Mouse (Mus musculus) embryonic facial prominence, embryonic 10.5 days (tissue): ENCODE measurements at regions not wholly inside any gene's neighbourhood (a gene's known extent, or its start where the extent isn't known, plus 50 kb on each side); places are given as distances from the start of the nearest gene placed in this dataset.

Source experiments
- DNase-seq: peaks from one replicate; pipeline ENCODE4 v3.0.0-alpha.2; 2017; ENCODE audit warnings: low spot score
- H3K27ac ChIP-seq: fragments of 300-500 bp; sonication (generic); replicated peaks from 2 replicates; pipeline ENCODE4 v1.5.1; 2016; ENCODE audit warnings: mild to moderate bottlenecking
- H3K27me3 ChIP-seq: fragments of 300-500 bp; sonication (generic); replicated peaks from 2 replicates; pipeline ENCODE4 v1.6.1; 2016; ENCODE audit warnings: low read depth, mild to moderate bottlenecking; ENCODE audit not compliant: poor library complexity, severe bottlenecking
- H3K36me3 ChIP-seq: fragments of 300-500 bp; sonication (generic); replicated peaks from 2 replicates; pipeline ENCODE4 v1.6.1; 2016; ENCODE audit warnings: mild to moderate bottlenecking, moderate library complexity
- H3K4me1 ChIP-seq: fragments of 300-500 bp; sonication (generic); 2 replicates; pipeline ENCODE4 v1.6.1; 2016
- H3K4me3 ChIP-seq: fragments of 300-500 bp; sonication (generic); 2 replicates; pipeline ENCODE4 v1.5.1; 2016; ENCODE audit warnings: mild to moderate bottlenecking, moderate library complexity
- H3K9me3 ChIP-seq: fragments of 300-500 bp; sonication (generic); 2 replicates; pipeline ENCODE4 v1.6.1; 2016; ENCODE audit warnings: mild to moderate bottlenecking
- whole genome bisulfite sequencing: fragments of 180-500 bp; shearing (Covaris S2); methylation state at CpG from one replicate; pipeline ENCODE4 v1.1.7; 2016; 5-methylcytosine and 5-hydroxymethylcytosine counted together

DNA sequence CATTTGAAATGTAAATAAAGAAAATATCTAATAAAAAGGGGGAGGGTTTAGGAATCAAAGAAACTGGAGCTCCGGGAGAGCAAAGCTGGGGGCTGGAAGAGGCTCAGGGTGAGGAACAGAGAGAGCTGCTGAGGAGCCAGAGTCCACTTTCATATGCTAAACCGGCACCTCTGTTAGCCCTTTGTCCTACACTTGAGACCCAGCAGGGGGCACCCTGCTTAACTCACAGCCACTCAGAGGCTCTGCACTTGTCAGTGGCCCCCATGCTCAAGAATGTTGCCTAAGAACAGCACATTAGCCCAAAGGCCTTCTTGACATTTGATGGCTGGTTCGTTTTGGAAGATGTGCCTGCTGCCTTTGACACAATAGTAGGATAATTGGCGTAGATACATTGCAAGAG is 71.5 kb upstream of the Phactr1 start:
- no peak overlapping the region for H3K27ac ChIP-seq
- H3K4me1 ChIP-seq = no peaks in the 10 kb centered on the region
- 26% methylated on average over 4 of the region's 4 CpGs for WGBS
- H3K9me3 ChIP-seq = no peaks in the 10 kb centered on the region
- no peak overlapping the region for H3K4me3 ChIP-seq
- no peaks in the 10 kb centered on the region for H3K36me3 ChIP-seq
- H3K27me3 ChIP-seq = no peaks in the 10 kb centered on the region
- peak; percentile 42 for DNase-seq

DNA sequence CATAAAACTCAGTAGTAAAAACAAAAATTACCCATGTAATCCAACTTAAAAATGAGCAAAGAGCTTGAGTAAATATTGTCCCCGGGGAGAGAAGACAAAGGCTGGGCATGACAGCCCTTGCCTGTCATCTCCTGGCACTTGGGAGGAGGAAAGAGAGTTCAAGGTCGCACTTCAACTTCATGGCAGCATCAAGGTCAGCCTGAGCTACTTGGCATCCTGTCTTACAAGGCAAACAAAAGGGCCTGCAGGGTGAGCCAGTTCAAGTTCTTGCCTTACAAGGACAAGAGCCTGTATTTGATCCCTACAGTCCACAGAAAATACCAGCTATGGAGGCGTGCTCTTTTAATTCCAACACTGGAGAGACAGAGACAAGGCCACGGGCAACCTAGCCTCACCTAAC is 67.1 kb upstream of the Phactr1 start:
- H3K36me3 ChIP-seq = no peaks in the 10 kb centered on the region
- no peak overlapping the region for H3K27ac ChIP-seq
- H3K27me3 ChIP-seq = no peaks in the 10 kb centered on the region
- no peaks in the 10 kb centered on the region for H3K9me3 ChIP-seq
- no peak overlapping the region for H3K4me3 ChIP-seq
- no peak for DNase-seq
- WGBS = 85% methylated on average over 4 of the region's 4 CpGs
- 0 out of 2 replicates have a peak, but pooled peaks cover 2% of the 10 kb centered on the region for H3K4me1 ChIP-seq

DNA sequence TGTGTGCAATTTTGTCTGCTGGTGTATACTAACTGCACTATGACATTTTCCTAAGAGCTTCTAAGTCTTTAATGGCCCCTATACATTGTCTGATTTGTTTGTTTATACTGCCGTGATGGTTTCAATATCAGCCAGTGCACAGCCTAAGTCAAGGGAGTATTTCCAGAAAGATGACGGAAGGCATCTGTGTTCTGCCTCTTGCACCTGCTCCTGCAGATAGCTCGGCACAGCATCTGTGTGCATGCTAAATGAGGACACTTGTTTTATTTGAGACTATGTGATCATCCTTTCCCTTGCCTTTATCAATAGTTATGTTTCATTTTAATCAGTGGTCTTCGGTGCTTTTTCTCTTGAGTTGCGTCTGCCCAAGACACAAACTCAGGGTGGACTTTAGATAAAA is 64.6 kb upstream of the Phactr1 start:
- 91% methylated on average over 5 of the region's 5 CpGs for WGBS
- Histone ChIP-seq H3K36me3 (no peaks in the 10 kb centered on the region), H3K9me3 (no peaks in the 10 kb centered on the region), H3K27me3 (no peaks in the 10 kb centered on the region), H3K27ac (no peak overlapping the region), H3K4me1 (0 out of 2 replicates have a peak, but pooled peaks cover 2% of the 10 kb centered on the region), H3K4me3 (no peak overlapping the region)
- DNase-seq = no peak

DNA sequence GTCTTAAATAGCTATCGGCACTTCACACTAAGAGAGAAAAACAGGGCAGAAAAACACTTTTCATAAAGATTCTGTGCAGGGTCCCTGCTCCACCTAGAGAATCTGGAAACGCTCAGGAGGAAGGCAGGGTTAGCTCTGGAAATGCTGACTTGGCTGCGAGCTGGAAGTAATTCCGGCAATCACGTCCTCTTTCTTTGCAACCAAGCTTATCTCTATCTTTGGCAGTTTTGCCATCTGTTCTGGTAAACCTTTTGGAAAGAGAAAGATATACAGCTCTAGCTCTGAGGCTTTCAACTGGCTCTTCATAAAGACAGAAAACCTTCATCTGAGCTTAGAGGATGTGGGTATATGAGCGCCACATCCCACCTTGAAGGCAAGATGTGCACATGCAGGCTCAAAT is 63.2 kb upstream of the Phactr1 start:
- DNase-seq = no peak
- Histone ChIP-seq H3K4me3 (no peak overlapping the region), H3K9me3 (no peaks in the 10 kb centered on the region), H3K27me3 (no peaks in the 10 kb centered on the region), H3K36me3 (no peaks in the 10 kb centered on the region), H3K4me1 (0 out of 2 replicates have a peak, but pooled peaks cover 2% of the 10 kb centered on the region), H3K27ac (no peak overlapping the region)
- 90% methylated on average over 6 of the region's 6 CpGs for WGBS

GRCm38 (mm10) chr13:42617844-42618243 is 62.6 kb upstream of the Phactr1 start:
- H3K4me1 ChIP-seq = 0 out of 2 replicates have a peak, but pooled peaks cover 2% of the 10 kb centered on the region
- WGBS = 51% methylated on average over 4 of the region's 4 CpGs
- H3K4me3 ChIP-seq = no peak overlapping the region
- no peaks in the 10 kb centered on the region for H3K27me3 ChIP-seq
- H3K36me3 ChIP-seq = no peaks in the 10 kb centered on the region
- no peak overlapping the region for H3K27ac ChIP-seq
- no peaks in the 10 kb centered on the region for H3K9me3 ChIP-seq
- DNase-seq = peak; percentile 30

DNA sequence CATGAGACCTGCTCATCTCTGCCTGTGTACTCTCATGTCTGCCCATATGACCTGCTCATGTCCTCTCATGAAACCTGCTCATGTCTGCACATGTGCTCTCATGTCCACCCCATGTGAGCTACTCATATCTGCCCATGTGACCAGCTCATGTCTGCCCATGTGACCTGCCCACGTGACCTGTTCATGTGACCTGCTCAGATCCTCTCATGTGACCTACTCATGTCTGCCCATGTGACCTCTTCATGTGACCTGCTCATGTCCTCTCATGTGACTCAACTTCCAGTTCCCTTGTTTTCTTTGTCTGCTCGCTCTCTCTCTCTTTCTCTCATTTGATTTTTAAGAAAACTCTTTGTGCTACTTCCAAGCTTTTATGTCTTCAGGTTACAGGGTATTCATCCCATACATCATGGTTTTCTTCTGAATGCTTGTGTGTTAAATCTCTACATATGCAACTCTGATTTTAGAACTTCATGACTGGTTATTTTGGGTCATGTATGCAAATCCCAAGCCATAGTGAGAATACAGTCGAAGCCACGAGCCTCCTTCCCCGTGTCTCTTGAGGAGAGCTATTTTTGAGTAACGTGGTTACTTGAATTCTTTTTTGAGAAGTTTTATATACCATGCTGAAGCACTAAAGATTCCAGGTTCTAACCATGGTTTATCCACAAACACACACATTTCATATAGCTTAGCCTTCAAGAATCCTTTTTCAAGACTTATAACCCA is 60.7 kb upstream of the Phactr1 start:
- no peak overlapping the region for H3K27ac ChIP-seq
- no peak for DNase-seq
- H3K4me3 ChIP-seq = no peak overlapping the region
- H3K9me3 ChIP-seq = no peaks in the 10 kb centered on the region
- no peaks in the 10 kb centered on the region for H3K27me3 ChIP-seq
- no peaks in the 10 kb centered on the region for H3K36me3 ChIP-seq
- WGBS = 92% methylated on average over 6 of the region's 6 CpGs
- 0 out of 2 replicates have a peak, but pooled peaks cover 2% of the 10 kb centered on the region for H3K4me1 ChIP-seq

GRCm38 (mm10) chr13:42623491-42623890 is 56.9 kb upstream of the Phactr1 start:
- DNase-seq = peak; percentile 34
- Histone ChIP-seq H3K27me3 (no peaks in the 10 kb centered on the region), H3K4me3 (no peak overlapping the region), H3K36me3 (no peaks in the 10 kb centered on the region), H3K27ac (no peak overlapping the region), H3K9me3 (no peaks in the 10 kb centered on the region), H3K4me1 (no peaks in the 10 kb centered on the region)
- 54% methylated on average over 5 of the region's 5 CpGs for WGBS
